Mouse (Mus musculus): ENCODE measurements around the gene Mvb12b.

Mvb12b gene

GRCm38 (mm10) chr2:33698898-33699297 is 188.8 kb downstream of the Mvb12b start:
- peak; percentile 14 for DNase-seq (ENCODE audit: low read depth, low spot score)

GRCm38 (mm10) chr2:33696428-33696827 is 191.3 kb downstream of the Mvb12b start:
- DNase-seq (ENCODE audit: low read depth, low spot score) = peak; percentile 29

- DNase-seq (ENCODE audit: low read depth, low spot score) = no peak
These were observed 193.8 kb downstream of the Mvb12b start for GRCm38 (mm10) chr2:33693931-33694330.

GRCm38 (mm10) chr2:33689880-33690462 is 197.8 kb downstream of the Mvb12b start:
- DNase-seq (ENCODE audit: low read depth, low spot score) = peak; percentile 54

GRCm38 (mm10) chr2:33689155-33689879 is 198.4 kb downstream of the Mvb12b start:
- no peak for DNase-seq (ENCODE audit: low read depth, low spot score)

- no peak for DNase-seq (ENCODE audit: low read depth, low spot score)
These were observed 204.2 kb downstream of the Mvb12b start for GRCm38 (mm10) chr2:33683594-33683993.

GRCm38 (mm10) chr2:33683095-33683494 is 204.7 kb downstream of the Mvb12b start:
- no peak for DNase-seq (ENCODE audit: low read depth, low spot score)

GRCm38 (mm10) chr2:33682219-33682618 is 205.5 kb downstream of the Mvb12b start:
- DNase-seq (ENCODE audit: low read depth, low spot score) = peak; percentile 57

Measured in A20 (cell line).